Mouse (Mus musculus): ENCODE measurements at regions not wholly inside any gene's neighbourhood (a gene's known extent, or its start where the extent isn't known, plus 50 kb on each side); places are given as distances from the start of the nearest gene placed in this dataset.

GRCm38 (mm10) chr17:82927681-82928080 lies 287.4 kb upstream of the Pkdcc start:
- Histone ChIP-seq H3K4me2 (no peak overlapping the region), H3K9ac (no peak overlapping the region), H3K36me3 (replicated peaks) (no peaks in the 10 kb centered on the region), H3K27me3 (replicated peaks) (no peaks in the 10 kb centered on the region), H3K9me3 (no peaks in the 10 kb centered on the region), H3K27ac (no peak overlapping the region), H3K4me1 (peaks cover 6% of the 10 kb centered on the region; the same call in 1 of the 2 replicates), H3K4me3 (no peak overlapping the region)
- 90% methylated on average over 3 of the region's 3 CpGs for WGBS
- ATAC-seq (replicated peaks) = no peak

DNA sequence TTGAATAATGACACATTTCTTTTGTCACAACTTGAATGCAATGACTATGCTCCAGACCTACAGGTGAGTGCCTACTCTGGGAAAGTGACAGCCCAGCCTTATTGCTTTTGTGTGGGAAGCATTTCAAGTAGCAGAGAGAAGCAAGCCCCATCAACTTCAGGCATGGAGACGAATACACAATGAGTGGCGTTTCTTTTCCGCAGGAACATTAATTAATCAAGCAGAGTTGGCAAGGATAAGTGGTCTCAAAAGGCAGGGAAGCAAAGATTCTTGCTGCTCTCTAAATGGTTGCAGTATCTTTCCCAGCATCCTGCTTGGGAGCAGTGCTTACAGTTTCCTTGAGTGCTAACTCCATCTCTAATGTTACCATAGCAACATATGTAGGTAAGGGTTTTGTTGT lies 285.6 kb upstream of the Pkdcc start:
- Histone ChIP-seq H3K9me3 (no peaks in the 10 kb centered on the region), H3K27ac (peak overlapping the region; percentile 35; the same call in 1 of the 2 replicates), H3K36me3 (replicated peaks) (no peaks in the 10 kb centered on the region), H3K4me2 (no peak overlapping the region), H3K4me3 (no peak overlapping the region), H3K27me3 (replicated peaks) (no peaks in the 10 kb centered on the region), H3K4me1 (peaks cover 6% of the 10 kb centered on the region; the same call in 1 of the 2 replicates), H3K9ac (no peak overlapping the region)
- 46% methylated on average over 3 of the region's 3 CpGs for WGBS
- ATAC-seq (replicated peaks) = peak; percentile 82

- Histone ChIP-seq H3K4me1 (peaks cover 6% of the 10 kb centered on the region; the same call in 1 of the 2 replicates), H3K4me3 (no peak overlapping the region), H3K9ac (no peak overlapping the region), H3K4me2 (no peak overlapping the region), H3K9me3 (no peaks in the 10 kb centered on the region), H3K36me3 (replicated peaks) (no peaks in the 10 kb centered on the region), H3K27ac (no peak overlapping the region), H3K27me3 (replicated peaks) (no peaks in the 10 kb centered on the region)
- ATAC-seq (replicated peaks) = no peak
- 64% methylated on average over 1 of the region's 1 CpGs for WGBS
Measured at GRCm38 (mm10) chr17:82930738-82931137, 284.4 kb upstream of the Pkdcc start.

- ATAC-seq (replicated peaks) = no peak
- 92% methylated on average over 4 of the region's 4 CpGs for WGBS
- Histone ChIP-seq H3K27ac (no peak overlapping the region), H3K4me3 (no peak overlapping the region), H3K27me3 (replicated peaks) (no peaks in the 10 kb centered on the region), H3K36me3 (replicated peaks) (no peaks in the 10 kb centered on the region), H3K9me3 (no peaks in the 10 kb centered on the region), H3K4me2 (no peak overlapping the region), H3K9ac (no peak overlapping the region), H3K4me1 (peaks cover 6% of the 10 kb centered on the region; the same call in 1 of the 2 replicates)
Measured at GRCm38 (mm10) chr17:82931476-82931875, 283.6 kb upstream of the Pkdcc start.

GRCm38 (mm10) chr17:82936836-82937235 lies 278.3 kb upstream of the Pkdcc start:
- WGBS = 58% methylated on average over 3 of the region's 3 CpGs
- no peak overlapping the region for H3K27ac ChIP-seq
- H3K9ac ChIP-seq = no peak overlapping the region
- no peaks in the 10 kb centered on the region for H3K27me3 ChIP-seq (replicated peaks)
- no peaks in the 10 kb centered on the region for H3K9me3 ChIP-seq
- H3K4me2 ChIP-seq = no peak overlapping the region
- no peak for ATAC-seq (replicated peaks)
- H3K4me1 ChIP-seq = no peaks in the 10 kb centered on the region
- no peak overlapping the region for H3K4me3 ChIP-seq
- no peaks in the 10 kb centered on the region for H3K36me3 ChIP-seq (replicated peaks)

GRCm38 (mm10) chr17:82946083-82946482 lies 269.0 kb upstream of the Pkdcc start:
- no peaks in the 10 kb centered on the region for H3K4me1 ChIP-seq
- no peak overlapping the region for H3K4me2 ChIP-seq
- H3K36me3 ChIP-seq (replicated peaks) = no peaks in the 10 kb centered on the region
- no peak overlapping the region for H3K27ac ChIP-seq
- 69% methylated on average over 4 of the region's 4 CpGs for WGBS
- no peak overlapping the region for H3K9ac ChIP-seq
- no peak for ATAC-seq (replicated peaks)
- H3K9me3 ChIP-seq = no peaks in the 10 kb centered on the region
- no peaks in the 10 kb centered on the region for H3K27me3 ChIP-seq (replicated peaks)
- H3K4me3 ChIP-seq = no peak overlapping the region

GRCm38 (mm10) chr17:82949794-82950193 lies 265.3 kb upstream of the Pkdcc start:
- ATAC-seq (replicated peaks) = no peak
- H3K27ac ChIP-seq = no peak overlapping the region
- WGBS = 24% methylated on average over 4 of the region's 4 CpGs
- no peak overlapping the region for H3K4me3 ChIP-seq
- H3K9me3 ChIP-seq = no peaks in the 10 kb centered on the region
- H3K9ac ChIP-seq = no peak overlapping the region
- H3K27me3 ChIP-seq (replicated peaks) = no peaks in the 10 kb centered on the region
- H3K36me3 ChIP-seq (replicated peaks) = no peaks in the 10 kb centered on the region
- no peaks in the 10 kb centered on the region for H3K4me1 ChIP-seq
- H3K4me2 ChIP-seq = no peak overlapping the region

- Histone ChIP-seq H3K27ac (no peak overlapping the region), H3K4me2 (no peak overlapping the region), H3K27me3 (replicated peaks) (no peaks in the 10 kb centered on the region), H3K9ac (no peak overlapping the region), H3K4me3 (no peak overlapping the region), H3K36me3 (replicated peaks) (no peaks in the 10 kb centered on the region), H3K9me3 (no peaks in the 10 kb centered on the region), H3K4me1 (no peaks in the 10 kb centered on the region)
- ATAC-seq (replicated peaks) = no peak
- 49% methylated on average over 14 of the region's 14 CpGs for WGBS
Measured at GRCm38 (mm10) chr17:82950268-82950667, 264.8 kb upstream of the Pkdcc start.

GRCm38 (mm10) chr17:82957409-82957808 lies 257.7 kb upstream of the Pkdcc start:
- no peaks in the 10 kb centered on the region for H3K9me3 ChIP-seq
- 44% methylated on average over 4 of the region's 4 CpGs for WGBS
- H3K4me3 ChIP-seq = no peak overlapping the region
- no peak overlapping the region for H3K4me2 ChIP-seq
- no peak overlapping the region for H3K27ac ChIP-seq
- peak; percentile 86 for ATAC-seq (replicated peaks)
- H3K27me3 ChIP-seq (replicated peaks) = no peaks in the 10 kb centered on the region
- H3K36me3 ChIP-seq (replicated peaks) = no peaks in the 10 kb centered on the region
- no peak overlapping the region for H3K9ac ChIP-seq
- no peaks in the 10 kb centered on the region for H3K4me1 ChIP-seq

DNA sequence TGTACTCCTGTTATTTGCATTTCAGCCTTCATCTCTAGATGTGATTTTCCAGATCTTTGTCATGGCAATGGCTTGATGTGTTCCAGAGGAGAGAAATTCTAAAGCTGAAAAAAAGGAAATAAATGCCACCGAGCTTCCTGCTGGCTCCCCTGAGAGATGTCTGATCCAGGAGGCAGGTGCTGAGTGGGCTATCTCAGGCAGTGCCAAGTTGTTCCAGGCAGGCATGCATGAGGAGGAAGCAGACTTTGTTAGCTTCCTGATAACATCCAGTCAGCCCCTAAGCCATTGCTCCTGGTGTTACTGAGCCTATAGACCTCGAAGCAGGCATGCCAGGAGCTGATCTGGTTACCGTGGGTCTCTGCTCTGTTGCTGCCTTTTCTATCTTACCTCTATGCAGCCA lies 251.7 kb upstream of the Pkdcc start:
- no peak for ATAC-seq (replicated peaks)
- Histone ChIP-seq H3K27ac (no peak overlapping the region), H3K4me2 (no peak overlapping the region)

GRCm38 (mm10) chr17:82999710-83000109 lies 215.4 kb upstream of the Pkdcc start:
- no peak overlapping the region for H3K4me3 ChIP-seq
- no peaks in the 10 kb centered on the region for H3K9me3 ChIP-seq
- no peak overlapping the region for H3K4me2 ChIP-seq
- H3K27me3 ChIP-seq (replicated peaks) = no peaks in the 10 kb centered on the region
- no peak overlapping the region for H3K9ac ChIP-seq
- no peak overlapping the region for H3K27ac ChIP-seq
- WGBS = 76% methylated on average over 10 of the region's 10 CpGs
- no peaks in the 10 kb centered on the region for H3K36me3 ChIP-seq (replicated peaks)
- ATAC-seq (replicated peaks) = no peak
- peaks cover 6% of the 10 kb centered on the region; the same call in 1 of the 2 replicates for H3K4me1 ChIP-seq

More for the DNA sequence above, 251.7 kb upstream of the Pkdcc start:
- Histone ChIP-seq H3K9me3 (no peaks in the 10 kb centered on the region), H3K36me3 (replicated peaks) (no peaks in the 10 kb centered on the region), H3K4me1 (no peaks in the 10 kb centered on the region), H3K27me3 (replicated peaks) (no peaks in the 10 kb centered on the region), H3K9ac (no peak overlapping the region), H3K4me3 (no peak overlapping the region)
- WGBS = 75% methylated on average over 3 of the region's 3 CpGs

DNA sequence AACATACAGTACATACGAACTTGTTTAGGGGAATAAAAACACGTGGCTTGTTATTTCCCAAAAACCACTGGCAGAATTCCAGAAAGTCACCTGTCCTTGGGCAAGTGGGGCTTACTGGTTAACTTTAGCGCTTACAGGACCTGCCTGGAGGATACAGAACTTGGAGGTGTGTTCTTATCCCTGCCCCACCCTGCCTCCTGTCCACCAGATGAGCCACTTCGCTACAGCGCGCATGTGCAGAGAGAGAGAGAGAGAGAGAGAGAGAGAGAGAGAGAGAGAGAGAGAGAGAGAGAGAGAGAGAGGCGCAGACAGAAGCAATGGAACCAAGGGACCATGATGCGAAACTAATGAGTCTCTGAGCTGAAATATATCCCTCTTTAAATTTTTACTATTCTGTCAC lies 214.7 kb upstream of the Pkdcc start:
- Histone ChIP-seq H3K4me3 (no peak overlapping the region), H3K4me1 (peaks cover 6% of the 10 kb centered on the region; the same call in 1 of the 2 replicates), H3K9me3 (no peaks in the 10 kb centered on the region), H3K27ac (no peak overlapping the region), H3K27me3 (replicated peaks) (no peaks in the 10 kb centered on the region), H3K36me3 (replicated peaks) (no peaks in the 10 kb centered on the region), H3K4me2 (no peak overlapping the region), H3K9ac (no peak overlapping the region)
- no peak for ATAC-seq (replicated peaks)
- WGBS = 75% methylated on average over 8 of the region's 8 CpGs

DNA sequence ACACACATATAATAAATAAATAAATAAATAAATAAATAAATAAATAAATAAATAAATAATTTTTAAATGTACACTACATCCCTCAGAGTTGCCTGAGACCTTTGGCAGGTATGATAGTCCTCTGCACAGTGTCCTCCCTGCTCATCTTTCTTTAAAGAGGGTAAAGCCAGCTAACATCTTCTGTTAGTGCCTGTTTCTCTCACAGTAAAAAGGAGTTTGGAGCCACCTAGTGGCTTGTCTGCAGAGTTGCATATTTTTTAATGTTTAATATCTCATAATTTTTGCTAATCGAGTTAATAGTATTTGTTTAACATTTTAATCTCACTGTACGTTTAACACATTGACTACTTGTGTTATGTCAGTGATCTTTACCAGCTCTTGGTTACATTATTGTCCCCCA lies 213.5 kb upstream of the Pkdcc start:
- no peaks in the 10 kb centered on the region for H3K27me3 ChIP-seq (replicated peaks)
- no peak overlapping the region for H3K9ac ChIP-seq
- no peaks in the 10 kb centered on the region for H3K36me3 ChIP-seq (replicated peaks)
- H3K4me2 ChIP-seq = no peak overlapping the region
- H3K27ac ChIP-seq = no peak overlapping the region
- H3K4me3 ChIP-seq = no peak overlapping the region
- H3K4me1 ChIP-seq = peaks cover 6% of the 10 kb centered on the region; the same call in 1 of the 2 replicates
- ATAC-seq (replicated peaks) = peak; percentile 85
- H3K9me3 ChIP-seq = no peaks in the 10 kb centered on the region
- WGBS = 16% methylated on average over 2 of the region's 2 CpGs

Measured in midbrain, embryonic 15.5 days (tissue).